Mouse (Mus musculus) left cerebral cortex, postnatal 4 days (tissue): ENCODE data around the gene Rbms3. TPM values are rescaled to one million over a fixed set of nuclear protein-coding genes. Genes with fewer than 3 reads are reported as not detected.

Experiments
- DNase-seq: peaks from one replicate; pipeline ENCODE4 v3.0.0-alpha.2; 2022
- intact Hi-C: fragments of 180-260 bp; cut with DNase I; formaldehyde crosslinking; loops from one replicate; pipeline ENCODE4 v1.15.1; 2025
- total RNA-seq, 2 experiments: library from RNA; stranded (reverse); gene quantifications; 2 replicates each; pipeline ENCODE4 v1.2.3; 2021

The Rbms3 gene
- total RNA-seq, 2 experiments from 2014 or later, result 18.3 to 22.5 TPM

GRCm38 (mm10) chr9:116803292-116803731 lies 826.4 kb downstream of the Rbms3 start:
- peak; percentile 22 for DNase-seq
- intact Hi-C loops, result no loop called here

- intact Hi-C loops, result no loop called here
- no peak for DNase-seq
These were observed 827.1 kb downstream of the Rbms3 start for GRCm38 (mm10) chr9:116802602-116803001.

GRCm38 (mm10) chr9:116795240-116795955 lies 834.3 kb downstream of the Rbms3 start:
- intact Hi-C loops, result no loop called here
- no peak for DNase-seq

GRCm38 (mm10) chr9:116791850-116792249 lies 837.9 kb downstream of the Rbms3 start:
- intact Hi-C loops, result no loop called here
- no peak for DNase-seq

- DNase-seq, result no peak
- intact Hi-C loops, result no loop called here
These were observed 843.3 kb downstream of the Rbms3 start for GRCm38 (mm10) chr9:116786136-116787046.

- intact Hi-C loops, result no loop called here
These were observed 857.9 kb downstream of the Rbms3 start for GRCm38 (mm10) chr9:116771820-116772219.

DNA sequence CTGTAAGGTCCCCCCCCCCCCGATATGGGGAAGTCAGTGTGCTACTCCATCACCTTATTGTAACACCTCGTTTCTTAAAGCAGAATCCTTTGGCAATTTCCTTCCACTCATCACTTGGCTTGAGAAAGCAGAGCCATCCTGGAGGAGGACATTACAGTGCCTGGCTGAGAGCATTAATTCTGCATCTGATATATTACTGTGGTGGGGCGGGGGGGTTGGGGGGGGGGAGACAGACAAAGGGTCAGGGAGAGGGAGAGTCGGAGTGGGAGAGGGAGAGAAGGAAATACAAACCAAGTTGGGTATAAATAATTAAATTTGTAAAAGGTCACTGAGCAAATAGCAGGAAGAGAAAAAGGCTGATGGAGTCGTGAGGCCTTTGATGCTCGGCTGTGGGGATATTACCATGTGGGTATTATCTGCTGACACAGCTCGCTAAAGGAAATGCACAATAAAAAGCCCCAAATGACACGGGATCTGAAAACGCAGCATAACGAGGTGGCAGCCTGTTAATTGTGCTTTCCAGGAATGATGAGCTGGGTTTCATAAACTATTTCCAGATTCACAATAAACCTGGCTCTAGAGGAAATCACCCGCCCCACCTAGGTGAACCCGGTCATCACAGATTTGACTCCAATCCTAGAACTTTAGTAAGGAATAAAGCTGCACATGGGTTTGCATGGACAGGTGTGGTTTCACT lies 860.2 kb downstream of the Rbms3 start:
- no peak for DNase-seq
- intact Hi-C loops, result no loop called here

More at GRCm38 (mm10) chr9:116771820-116772219, 857.9 kb downstream of the Rbms3 start:
- no peak for DNase-seq

DNA sequence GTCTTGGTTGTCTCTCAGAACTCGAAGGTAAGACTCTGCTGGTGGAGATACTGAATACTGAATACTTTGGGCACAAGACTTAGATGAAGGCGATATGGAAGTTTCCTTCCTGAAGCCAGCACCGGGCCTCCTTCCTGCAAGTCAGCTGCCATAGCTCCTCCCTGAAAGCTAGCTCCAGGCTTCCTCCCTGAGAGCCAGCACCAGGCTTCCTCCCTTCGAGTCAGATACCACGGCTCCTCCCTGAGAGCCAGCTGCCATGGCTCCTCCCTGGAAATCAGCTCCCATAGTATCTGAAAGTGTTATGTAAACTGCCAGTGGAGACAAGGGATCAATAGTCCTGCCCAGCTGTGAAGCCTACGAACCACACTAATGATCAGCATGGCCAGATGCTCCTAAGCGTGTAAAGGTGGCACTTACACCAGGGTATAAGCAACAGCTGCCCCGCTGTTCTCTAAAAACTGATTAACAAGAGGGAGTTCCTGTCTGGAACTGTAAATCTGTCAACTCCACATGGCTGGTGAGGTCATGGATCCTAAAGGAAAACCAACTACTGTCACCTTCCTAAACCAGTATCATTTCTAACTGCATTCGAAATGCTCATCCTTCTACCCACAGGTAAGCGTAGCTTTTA lies 867.2 kb downstream of the Rbms3 start:
- intact Hi-C loops, result no loop called here
- no peak for DNase-seq

GRCm38 (mm10) chr9:116748857-116749584 lies 880.7 kb downstream of the Rbms3 start:
- DNase-seq, result no peak
- intact Hi-C loops, result no loop called here

GRCm38 (mm10) chr9:116748346-116748745 lies 881.4 kb downstream of the Rbms3 start:
- intact Hi-C loops, result no loop called here
- no peak for DNase-seq

DNA sequence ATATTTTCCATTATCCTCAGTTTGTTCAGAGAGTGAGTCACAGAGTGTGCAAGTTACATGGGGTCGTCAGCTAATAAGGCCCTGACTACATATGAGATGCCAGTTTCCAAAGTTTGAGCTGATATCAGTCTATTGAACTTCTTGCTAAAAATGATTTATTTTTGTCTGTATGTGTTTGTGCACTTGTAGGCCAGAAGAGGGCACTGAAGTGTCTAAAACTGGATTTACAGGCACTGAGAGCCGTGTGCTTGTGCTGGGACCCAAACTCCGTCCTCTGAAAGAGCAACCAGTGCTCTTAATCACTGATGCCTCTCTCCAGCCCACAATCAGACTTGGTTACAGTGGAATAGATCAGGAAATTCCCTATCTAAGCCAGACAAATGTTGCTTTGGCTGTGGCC lies 882.8 kb downstream of the Rbms3 start:
- intact Hi-C loops, result no loop called here
- DNase-seq, result no peak

DNA sequence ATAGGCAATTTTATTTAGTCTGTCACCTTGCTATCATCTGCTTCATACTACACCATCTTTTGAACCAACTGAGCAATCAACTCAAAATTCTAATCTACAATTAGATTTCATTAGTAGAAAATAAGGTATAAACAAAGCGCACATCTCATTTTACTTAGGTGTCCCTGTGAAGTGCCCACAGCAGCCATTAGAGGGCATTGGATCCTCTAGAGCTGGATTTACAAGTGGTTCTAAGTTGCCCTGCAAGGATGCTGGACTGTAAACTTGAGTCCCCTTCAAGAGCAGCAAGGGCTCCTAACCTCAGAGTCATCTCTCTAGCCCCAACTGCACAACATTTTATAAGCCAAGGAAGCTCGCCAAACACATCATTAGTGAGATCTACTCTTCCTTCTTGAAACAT lies 891.9 kb downstream of the Rbms3 start:
- DNase-seq, result no peak
- intact Hi-C loops, result no loop called here

DNA sequence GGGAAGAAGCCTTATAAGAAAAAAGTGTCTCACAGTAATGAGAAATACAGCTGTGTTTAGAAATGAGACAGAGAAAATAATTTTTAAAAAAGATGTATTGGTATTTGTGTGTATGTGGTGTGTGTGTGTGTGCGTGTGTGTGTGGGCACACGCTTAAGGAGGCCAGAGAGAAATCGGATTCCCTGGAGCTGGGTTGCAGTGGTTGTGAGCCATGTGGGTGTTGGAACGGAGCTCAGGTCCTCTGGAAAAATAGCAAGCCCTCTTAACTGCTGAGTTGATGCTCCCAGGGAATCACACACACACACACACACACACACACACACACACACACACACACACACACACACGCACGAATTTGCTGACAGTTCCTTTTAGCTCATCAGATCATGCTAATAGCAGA lies 900.5 kb downstream of the Rbms3 start:
- intact Hi-C loops, result no loop called here
- DNase-seq, result no peak

GRCm38 (mm10) chr9:116728655-116729054 lies 901.1 kb downstream of the Rbms3 start:
- intact Hi-C loops, result no loop called here
- DNase-seq, result no peak

GRCm38 (mm10) chr9:116728093-116728492 lies 901.6 kb downstream of the Rbms3 start:
- DNase-seq, result no peak
- intact Hi-C loops, result no loop called here

DNA sequence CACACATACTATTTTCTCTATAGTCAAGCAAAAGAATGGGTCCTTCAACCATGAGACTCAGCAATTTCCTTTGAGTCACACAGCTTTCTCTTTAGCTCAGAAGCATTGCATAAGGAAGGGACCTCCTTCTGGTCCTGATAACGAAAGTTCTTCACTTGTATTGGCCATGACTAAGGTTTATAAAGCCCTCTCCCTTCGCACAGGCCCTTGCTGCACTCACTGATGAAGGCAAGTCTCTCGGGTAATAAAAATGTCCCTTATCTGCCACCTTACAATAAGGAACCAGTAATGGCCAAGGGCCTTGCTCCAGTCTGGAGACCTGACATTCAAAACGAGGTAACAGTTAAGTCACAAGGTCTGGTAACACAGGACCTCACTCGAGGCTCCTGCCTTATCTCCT lies 905.1 kb downstream of the Rbms3 start:
- intact Hi-C loops, result no loop called here
- DNase-seq, result no peak

DNA sequence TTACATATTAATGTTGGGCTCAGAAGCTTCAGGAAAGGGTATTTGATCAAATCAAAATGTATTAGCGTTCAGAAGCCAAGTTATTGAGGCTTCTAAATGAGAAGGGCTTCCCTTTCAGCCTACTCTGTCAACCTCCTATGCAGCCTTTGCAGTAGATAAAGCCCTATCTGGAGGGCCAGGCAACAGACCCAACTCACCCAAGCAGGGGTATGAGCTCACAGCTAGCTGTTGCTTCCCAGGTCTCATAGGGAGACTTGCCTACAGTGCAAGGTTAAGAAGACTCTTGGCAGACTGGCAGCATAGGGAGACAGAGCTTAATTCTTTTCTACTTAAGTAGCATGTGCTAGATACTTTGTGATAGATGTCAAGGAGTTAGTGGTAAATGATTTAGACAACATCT lies 926.6 kb downstream of the Rbms3 start:
- intact Hi-C loops, result no loop called here
- DNase-seq, result no peak

DNA sequence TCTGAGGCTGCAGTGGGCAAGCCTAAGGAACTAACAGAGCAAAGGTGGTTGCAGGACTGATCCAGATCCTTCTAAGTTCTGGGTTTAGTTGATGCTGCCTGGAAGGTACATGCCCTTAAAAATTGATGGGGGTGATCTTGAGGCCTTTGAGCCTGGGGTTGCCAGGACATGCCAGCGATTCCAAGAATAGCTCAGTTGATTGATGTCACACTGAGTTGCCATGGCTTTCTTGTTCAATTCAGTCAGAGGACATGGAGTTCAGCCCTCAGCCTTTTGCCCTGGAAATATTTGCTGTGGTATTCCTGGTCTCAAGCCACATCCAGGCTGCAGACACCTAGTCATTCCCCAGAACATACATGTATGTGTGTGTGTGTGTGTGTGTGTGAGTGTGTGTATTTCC lies 927.1 kb downstream of the Rbms3 start:
- DNase-seq, result no peak
- intact Hi-C loops, result no loop called here

- intact Hi-C loops, result no loop called here
- no peak for DNase-seq
These were observed 928.1 kb downstream of the Rbms3 start for GRCm38 (mm10) chr9:116701511-116702179.

- intact Hi-C loops, result no loop called here
- DNase-seq, result no peak
These were observed 941.1 kb downstream of the Rbms3 start for GRCm38 (mm10) chr9:116688615-116689014.
